Comparison of ENCODE assay signal across 8 mouse cellular contexts in genomic region chr5:30944956-30945781, GRCm38 (mm10). TPM values are rescaled to one million over a fixed set of nuclear protein-coding genes. Genes with fewer than 3 reads are reported as not detected.
DNase-seq lines count a peak whose midpoint lies in the region; ATAC-seq and TF ChIP-seq lines count a peak whose summit lies in the region.

Gene Cgref1 (minus strand): TSS chr5:30945591.

- peak; percentile 28 for ATAC-seq in granulocyte monocyte progenitor cell, adult 5-6 weeks (replicated peaks; ENCODE audit: poor library complexity, severe bottlenecking)
- ATAC-seq in limb, embryonic 12.5 days (ENCODE audit: insufficient number of reproducible peaks, insufficient read depth, low FRiP score, low TSS enrichment, low read depth): no peak
- peak; percentile 69 for ATAC-seq in midbrain, embryonic 13.5 days
- ATAC-seq in stomach, postnatal 0 days (ENCODE audit: low FRiP score, low TSS enrichment): peak; percentile 89

- peak within 1 kb of the TSS; percentile 91 for H3K4me2 ChIP-seq in limb, embryonic 12.5 days
- H3K4me2 ChIP-seq in midbrain, embryonic 13.5 days (replicated peaks): peak within 1 kb of the TSS; percentile 82
- H3K4me2 ChIP-seq in stomach, postnatal 0 days (replicated peaks; ENCODE audit: low read depth): peak within 1 kb of the TSS; percentile 70

- DNase-seq in ovary, postnatal 36 days (ENCODE audit: low spot score): peak; percentile 61
- no peak for DNase-seq in ovary, postnatal 10 days (ENCODE audit: low spot score)
- peak; percentile 81 for DNase-seq in embryo, embryonic 10 days (ENCODE audit: low spot score)
- peak; percentile 84 for DNase-seq in kidney, adult 9 months
- peak; percentile 92 for DNase-seq in stomach, postnatal 0 days (ENCODE audit: low spot score)

- H3K9me3 ChIP-seq in limb, embryonic 12.5 days: no peaks in the 10 kb centered on the region
- no peaks in the 10 kb centered on the region for H3K9me3 ChIP-seq in midbrain, embryonic 13.5 days
- H3K9me3 ChIP-seq in stomach, postnatal 0 days (ENCODE audit: control insufficient read depth, low read length): no peaks in the 10 kb centered on the region

- H3K27ac ChIP-seq in limb, embryonic 12.5 days: no peak within 1 kb of the TSS
- H3K27ac ChIP-seq in midbrain, embryonic 13.5 days: no peak within 1 kb of the TSS
- H3K27ac ChIP-seq in stomach, postnatal 0 days (replicated peaks): 0 out of 2 replicates have a peak within 1 kb of the TSS, but pooled peaks have one; percentile 4

- TF ChIP-seq EP300 in stomach, postnatal 0 days (optimal IDR thresholded peaks at IDR 0.05): no peak

- peak; percentile 71 for TF ChIP-seq CTCF in stomach, postnatal 0 days (IDR thresholded peaks at IDR 0.05; ENCODE audit: low read depth)

- H3K4me3 ChIP-seq in limb, embryonic 12.5 days (replicated peaks): peak within 1 kb of the TSS; percentile 52
- peak within 1 kb of the TSS; percentile 56 for H3K4me3 ChIP-seq in midbrain, embryonic 13.5 days (replicated peaks)
- peak within 1 kb of the TSS; percentile 39 for H3K4me3 ChIP-seq in stomach, postnatal 0 days (ENCODE audit: low read depth, low read length)

- WGBS in limb, embryonic 12.5 days: 6% methylated on average over 44 of the region's 44 CpGs
- 5% methylated on average over 44 of the region's 44 CpGs for WGBS in midbrain, embryonic 13.5 days
- 5% methylated on average over 43 of the region's 44 CpGs for WGBS in stomach, postnatal 0 days

- H3K36me3 ChIP-seq in limb, embryonic 12.5 days: no peaks in the 10 kb centered on the region
- H3K36me3 ChIP-seq in midbrain, embryonic 13.5 days: no peaks in the 10 kb centered on the region
- no peaks in the 10 kb centered on the region for H3K36me3 ChIP-seq in stomach, postnatal 0 days (ENCODE audit: control insufficient read depth, insufficient read depth, low read length)

- peaks cover 19% of the 10 kb centered on the region for H3K27me3 ChIP-seq in limb, embryonic 12.5 days
- peaks cover 5% of the 10 kb centered on the region; the same call in 1 of the 2 replicates for H3K27me3 ChIP-seq in midbrain, embryonic 13.5 days
- no peaks in the 10 kb centered on the region for H3K27me3 ChIP-seq in stomach, postnatal 0 days (ENCODE audit: control insufficient read depth, insufficient read depth, low read length)

- peak within 1 kb of the TSS; percentile 71 for H3K9ac ChIP-seq in limb, embryonic 12.5 days (replicated peaks)
- H3K9ac ChIP-seq in midbrain, embryonic 13.5 days (replicated peaks): peak within 1 kb of the TSS; percentile 71
- peak within 1 kb of the TSS; percentile 53 for H3K9ac ChIP-seq in stomach, postnatal 0 days (ENCODE audit: low read length)

- peaks cover 19% of the 10 kb centered on the region for H3K4me1 ChIP-seq in limb, embryonic 12.5 days (replicated peaks)
- peaks cover 20% of the 10 kb centered on the region for H3K4me1 ChIP-seq in midbrain, embryonic 13.5 days (replicated peaks)
- H3K4me1 ChIP-seq in stomach, postnatal 0 days (replicated peaks; ENCODE audit: control insufficient read depth, insufficient read depth): no peaks in the 10 kb centered on the region

RNA-seq across cellular contexts. Expression of gene Cgref1, which starts in this region (rescaled TPM):
- total RNA-seq in granulocyte monocyte progenitor cell, adult 5-6 weeks (2014; fragmentation: Nextera tagmentation): not detected in 2 replicates
- total RNA-seq in granulocyte monocyte progenitor cell, adult 5-6 weeks (2017): 0.62 TPM in 1 of 2 replicates, not detected in the other
- polyA plus RNA-seq in limb, embryonic 12.5 days (2016; fragmentation: Nextera tagmentation; extraction: Ambion mirVana): 4.1 and 4.4 TPM in 2 replicates
- 23.0 TPM in 2 replicates for polyA plus RNA-seq in midbrain, embryonic 13.5 days (2015; fragmentation: Nextera tagmentation; extraction: Ambion mirVana)
- 22.5 and 24.8 TPM in 2 replicates for polyA plus RNA-seq in stomach, postnatal 0 days (2015; fragmentation: Nextera tagmentation; extraction: Ambion mirVana)

Comparison
In these comparisons a context has a peak if more than half of its experiments do, and no peak if none do; other contexts are left out.
1. Peak in ATAC-seq in granulocyte monocyte progenitor cell, adult 5-6 weeks; RNA of the gene not detected or under 1 TPM.